Mouse (Mus musculus) 416B (cell line): ENCODE results near the gene Zbtb22.
A peak's percentile ranks its signal among the peaks of the same experiment; 100 is the strongest.
"Not testable (repeated sequence)": the region's sequence is repeated elsewhere in the genome, so short reads cannot be mapped to it uniquely, and the experiment has no call there.

Experiments
- DNase-seq: peaks from one replicate; pipeline ENCODE4 v3.0.0; 2011; ENCODE audit warnings: low read depth

Gene Zbtb22

DNA sequence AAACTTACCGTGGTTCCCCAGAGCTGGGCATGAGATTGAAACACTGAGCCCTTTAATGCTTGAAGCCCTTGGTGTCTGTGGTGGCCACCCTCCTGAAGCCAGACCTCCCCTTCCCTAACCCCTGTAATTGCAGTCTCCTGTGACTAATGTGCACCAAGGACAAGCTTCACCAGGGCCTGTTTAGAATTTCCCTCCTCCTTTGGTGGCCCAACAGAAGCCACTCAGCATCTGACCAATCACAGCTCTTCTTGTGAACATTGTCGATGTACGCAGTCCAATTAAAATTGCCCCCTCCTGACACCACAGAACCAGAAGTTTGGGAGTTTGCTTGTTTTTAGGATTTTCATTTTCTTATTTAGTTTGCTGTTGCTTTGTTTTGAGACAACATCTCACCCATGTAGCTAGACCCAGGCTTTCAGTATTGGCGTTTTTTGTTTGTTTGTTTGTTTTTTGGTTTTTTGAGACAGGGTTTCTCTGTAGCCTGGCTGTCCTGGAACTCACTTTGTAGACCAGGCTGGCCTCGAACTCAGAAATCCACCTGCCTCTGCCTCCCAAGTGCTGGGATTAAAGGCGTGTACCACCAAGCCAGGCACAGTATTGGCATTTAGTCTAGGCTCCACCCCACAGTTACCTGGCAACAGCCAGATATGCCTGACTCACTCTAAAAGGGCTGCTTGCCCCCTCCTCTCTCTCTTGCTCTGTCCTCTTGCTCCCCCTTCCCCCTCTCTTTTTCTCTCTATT is 11.6 kb upstream of the Zbtb22 start:
- peak; percentile 71 for DNase-seq

DNA sequence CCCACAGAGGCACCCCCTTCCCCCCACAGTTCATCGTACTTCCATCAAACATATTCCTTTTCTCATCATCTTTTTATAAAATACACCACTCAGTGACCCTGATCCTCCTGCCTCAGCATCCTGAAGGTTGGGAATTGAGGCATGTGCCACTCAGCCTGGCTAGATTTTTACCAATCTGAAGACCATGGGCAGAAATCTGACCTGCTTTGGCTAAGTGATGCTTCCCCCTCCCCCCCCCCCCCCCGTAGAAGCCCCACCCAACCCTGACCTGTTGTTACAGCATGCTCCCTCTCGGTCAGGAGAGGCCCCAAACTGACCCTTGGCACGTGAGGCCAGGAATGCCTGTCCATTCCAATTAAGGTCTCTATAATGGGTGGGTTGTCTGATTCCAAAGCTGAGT is 10.9 kb upstream of the Zbtb22 start, which contains the start of gene Platr17:
Platr17 (plus strand) TSS at position 301 of the 400 bp plus-strand sequence.
- DNase-seq = not testable (repeated sequence)

DNA sequence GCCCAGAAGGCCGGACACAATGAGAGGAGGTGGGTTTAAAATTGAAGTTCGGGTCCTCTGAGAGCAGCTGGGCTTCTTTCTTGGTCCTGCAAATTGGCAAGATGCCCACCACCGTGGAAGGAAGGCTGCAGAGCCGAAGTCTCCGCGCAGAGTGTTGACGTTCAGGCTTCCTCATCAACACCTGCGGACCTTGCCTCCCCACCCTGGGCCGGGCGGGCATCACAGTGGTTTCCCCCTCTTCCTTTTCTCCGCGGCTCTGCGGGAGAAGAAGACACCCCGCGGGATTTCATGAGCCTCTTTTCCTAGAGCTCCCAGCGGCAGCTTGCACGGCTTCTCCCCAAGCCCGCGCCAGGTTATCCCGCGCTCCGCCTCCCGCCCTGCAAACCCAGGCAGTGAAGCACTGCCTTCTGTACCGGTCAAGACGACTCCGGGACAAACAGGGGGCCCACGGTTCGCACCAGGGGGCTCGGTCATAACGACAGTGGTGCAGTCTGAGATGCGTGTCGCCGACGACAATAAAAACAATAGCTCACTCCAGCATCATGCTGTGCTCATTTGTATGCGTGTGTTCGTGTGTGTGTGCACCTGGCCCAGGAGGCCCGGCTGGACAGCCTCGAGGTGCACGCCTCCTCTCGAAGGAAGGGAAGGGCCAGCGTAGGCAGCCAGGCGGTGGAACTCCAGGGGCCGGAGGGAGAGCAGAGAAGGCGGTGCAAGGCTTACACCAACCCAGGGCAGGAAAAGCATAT is 7.2 kb upstream of the Zbtb22 start:
- peak; percentile 56 for DNase-seq

DNA sequence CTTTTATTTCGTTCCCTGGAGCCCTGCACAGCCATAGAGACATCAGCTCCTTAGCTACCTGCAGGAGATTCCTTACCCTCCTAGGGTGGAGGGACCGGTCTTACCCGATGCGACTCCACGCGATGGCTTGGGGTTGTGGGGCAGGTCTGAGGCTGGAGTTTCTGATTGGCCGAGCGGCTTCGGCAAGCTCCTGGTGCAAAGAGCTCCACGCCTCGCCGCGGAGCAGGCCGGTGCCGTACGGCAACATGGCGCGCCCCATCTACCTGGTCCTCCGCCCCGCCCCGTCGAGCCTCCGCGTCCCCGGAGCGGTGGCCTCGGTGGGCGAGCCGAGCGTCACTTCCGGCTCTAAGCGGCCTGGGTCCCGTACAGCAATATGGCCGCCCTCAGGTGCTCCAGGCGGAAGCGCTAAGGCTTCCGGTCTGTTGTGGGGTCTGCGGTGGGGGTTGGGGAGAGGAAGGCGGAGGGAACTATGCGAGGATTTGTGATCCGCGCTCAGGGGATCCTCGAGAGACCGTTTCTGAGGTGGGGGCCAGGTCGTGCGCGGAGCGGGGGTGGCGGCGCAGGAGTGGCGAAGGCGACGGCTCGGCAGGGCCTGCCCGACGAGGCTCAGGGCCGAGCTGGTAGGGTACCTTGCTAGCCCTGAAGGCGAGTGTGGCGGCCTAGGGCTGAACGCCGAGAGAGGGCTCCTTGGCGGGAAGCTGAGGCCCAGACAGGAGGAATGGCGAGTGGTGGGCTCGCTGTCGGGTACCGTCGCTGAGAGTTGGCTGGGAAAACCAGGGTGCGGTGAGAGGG is 6.4 kb upstream of the Zbtb22 start, which contains the start of gene Daxx:
Daxx (plus strand) TSS at position 338 of the 792 bp plus-strand sequence.
- peak; percentile 99 for DNase-seq

DNA sequence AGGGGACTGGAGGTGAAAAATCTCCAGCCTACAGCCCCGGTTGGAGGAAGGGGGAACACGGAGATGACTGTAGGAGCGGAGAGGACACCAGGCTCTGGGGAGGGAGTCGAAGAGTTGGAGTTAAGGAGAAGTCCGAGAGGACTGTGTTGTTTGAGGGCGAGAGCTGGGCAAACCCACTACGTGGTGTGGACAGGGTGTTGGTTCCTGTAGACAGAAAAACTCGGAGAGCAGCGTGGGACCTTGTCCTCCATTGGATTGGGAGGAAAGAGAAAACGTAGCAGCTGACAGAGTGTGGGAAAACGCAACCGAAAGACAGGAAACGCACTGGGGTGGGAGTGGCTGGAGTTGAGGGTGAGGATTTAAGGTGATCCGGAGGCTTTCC is 5.8 kb upstream of the Zbtb22 start:
- DNase-seq = peak; percentile 80

DNA sequence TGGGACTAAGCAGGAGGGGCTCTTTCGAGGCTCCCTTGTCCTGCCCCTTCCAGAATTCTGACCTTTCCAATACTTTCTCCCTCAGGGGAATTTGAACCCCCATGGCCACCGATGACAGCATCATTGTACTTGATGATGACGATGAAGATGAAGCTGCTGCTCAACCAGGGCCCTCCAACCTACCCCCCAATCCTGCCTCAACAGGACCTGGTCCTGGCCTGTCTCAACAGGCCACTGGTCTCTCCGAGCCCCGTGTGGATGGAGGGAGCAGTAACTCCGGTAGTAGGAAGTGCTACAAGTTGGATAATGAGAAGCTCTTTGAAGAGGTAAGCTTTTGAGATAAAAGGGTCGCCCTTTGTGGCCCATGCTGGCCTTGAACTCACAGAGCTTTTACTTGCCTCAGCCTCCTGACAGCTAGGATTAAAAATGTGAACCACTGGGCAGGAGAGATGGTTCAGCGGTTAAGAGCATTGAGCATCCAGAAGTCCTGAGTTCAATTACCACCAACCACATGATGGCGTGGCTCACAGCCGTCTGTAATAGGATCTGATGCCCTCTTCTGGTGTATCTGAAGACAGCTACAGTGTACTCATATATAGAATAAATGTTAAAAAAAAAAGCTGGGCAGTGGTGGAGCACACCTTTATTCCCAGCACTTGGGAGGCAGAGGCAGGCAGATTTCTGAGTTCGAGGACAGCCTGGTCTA is 5.2 kb upstream of the Zbtb22 start:
- peak; percentile 66 for DNase-seq

DNA sequence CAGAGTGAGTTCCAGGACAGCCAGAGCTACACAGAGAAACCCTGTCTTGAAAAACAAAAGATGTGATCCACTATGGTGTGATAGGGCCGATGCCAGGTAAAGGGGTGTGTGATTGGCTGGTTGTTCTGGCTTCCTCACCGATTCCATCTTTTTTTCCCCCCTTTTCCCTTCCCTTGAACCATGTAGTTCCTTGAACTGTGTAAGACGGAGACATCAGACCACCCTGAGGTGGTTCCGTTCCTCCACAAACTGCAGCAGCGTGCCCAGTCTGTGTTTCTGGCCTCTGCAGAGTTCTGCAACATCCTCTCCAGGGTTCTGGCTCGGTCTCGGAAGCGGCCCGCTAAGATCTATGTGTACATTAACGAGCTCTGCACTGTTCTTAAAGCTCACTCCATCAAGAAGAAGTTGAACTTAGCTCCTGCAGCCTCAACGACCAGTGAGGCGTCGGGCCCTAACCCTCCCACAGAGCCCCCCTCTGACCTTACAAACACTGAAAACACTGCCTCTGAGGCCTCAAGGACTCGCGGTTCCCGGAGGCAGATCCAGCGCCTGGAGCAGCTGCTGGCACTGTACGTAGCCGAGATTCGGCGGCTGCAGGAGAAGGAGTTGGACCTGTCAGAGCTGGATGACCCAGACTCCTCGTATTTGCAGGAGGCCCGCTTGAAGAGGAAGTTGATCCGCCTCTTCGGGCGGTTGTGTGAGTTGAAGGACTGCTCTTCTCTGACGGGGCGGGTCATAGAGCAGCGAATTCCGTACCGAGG is 4.5 kb upstream of the Zbtb22 start:
- DNase-seq = no peak

DNA sequence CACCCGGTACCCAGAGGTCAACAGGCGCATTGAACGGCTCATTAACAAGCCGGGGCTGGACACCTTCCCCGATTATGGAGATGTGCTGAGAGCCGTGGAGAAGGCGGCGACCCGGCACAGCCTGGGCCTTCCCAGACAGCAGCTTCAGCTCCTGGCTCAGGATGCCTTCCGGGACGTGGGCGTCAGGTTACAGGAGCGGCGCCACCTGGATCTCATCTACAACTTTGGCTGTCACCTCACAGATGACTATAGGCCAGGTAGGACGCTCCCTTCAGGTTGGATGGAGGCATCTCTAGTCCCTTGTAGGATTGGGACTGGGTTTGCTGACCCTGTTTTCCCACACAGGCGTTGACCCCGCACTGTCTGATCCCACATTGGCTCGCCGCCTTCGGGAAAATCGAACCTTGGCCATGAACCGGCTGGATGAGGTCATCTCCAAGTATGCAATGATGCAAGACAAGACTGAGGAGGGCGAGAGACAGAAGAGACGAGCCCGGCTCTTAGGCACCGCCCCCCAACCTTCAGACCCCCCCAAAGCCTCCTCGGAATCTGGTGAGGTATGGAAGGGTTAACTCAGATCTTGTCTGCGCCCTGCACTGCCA is 3.8 kb upstream of the Zbtb22 start:
- DNase-seq = no peak

DNA sequence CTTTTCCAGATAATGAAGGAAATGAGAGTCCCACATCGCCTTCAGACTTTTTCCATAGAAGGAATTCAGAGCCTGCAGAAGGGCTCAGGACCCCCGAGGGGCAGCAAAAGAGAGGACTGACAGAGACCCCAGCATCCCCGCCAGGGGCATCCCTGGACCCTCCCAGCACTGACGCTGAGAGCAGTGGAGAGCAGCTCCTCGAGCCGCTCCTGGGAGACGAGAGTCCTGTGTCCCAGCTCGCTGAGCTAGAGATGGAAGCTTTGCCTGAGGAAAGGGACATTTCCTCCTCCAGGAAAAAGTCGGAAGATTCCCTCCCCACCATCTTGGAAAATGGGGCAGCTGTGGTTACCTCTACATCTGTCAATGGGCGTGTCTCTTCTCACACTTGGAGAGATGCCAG is 2.4 kb upstream of the Zbtb22 start:
- DNase-seq = no peak

DNA sequence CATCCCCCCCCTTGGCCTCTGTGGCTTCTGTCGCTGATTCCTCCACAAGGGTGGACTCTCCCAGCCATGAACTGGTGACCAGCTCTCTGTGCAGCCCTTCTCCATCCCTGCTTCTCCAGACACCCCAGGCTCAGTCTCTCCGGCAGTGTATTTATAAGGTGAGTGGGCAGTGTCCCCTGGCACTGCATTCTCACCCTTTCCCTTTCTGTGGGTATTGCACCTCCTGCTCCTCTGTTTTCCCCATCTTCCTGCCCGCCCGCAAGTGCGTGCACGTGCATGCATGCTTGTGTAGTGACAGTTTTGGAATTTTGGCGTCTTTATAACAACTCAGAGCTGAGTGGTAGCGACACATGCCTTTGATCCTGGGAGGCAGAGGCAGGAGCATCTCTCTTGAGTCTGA is 1.8 kb upstream of the Zbtb22 start:
- DNase-seq = no peak

DNA sequence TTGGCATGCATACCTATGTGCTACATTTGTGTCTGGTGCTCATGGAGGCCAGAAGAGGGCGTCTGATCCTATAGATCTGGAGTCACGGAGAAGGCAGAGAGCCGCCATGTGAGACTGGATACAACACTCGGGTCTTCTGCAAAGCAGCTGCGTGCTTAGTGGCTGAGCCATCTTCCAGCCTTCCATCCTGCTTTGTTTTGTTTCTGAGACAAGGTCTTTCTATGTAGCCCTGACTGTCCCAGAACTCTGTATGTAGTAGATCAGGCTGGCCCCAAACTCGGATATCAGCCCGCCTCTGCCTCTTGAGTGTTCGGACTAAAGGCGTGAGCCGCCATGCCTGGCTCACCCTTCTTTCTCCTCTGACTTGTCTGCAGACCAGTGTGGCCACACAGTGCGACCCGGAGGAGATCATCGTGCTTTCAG is 724 bp upstream of the Zbtb22 start:
- DNase-seq = peak; percentile 59

DNA sequence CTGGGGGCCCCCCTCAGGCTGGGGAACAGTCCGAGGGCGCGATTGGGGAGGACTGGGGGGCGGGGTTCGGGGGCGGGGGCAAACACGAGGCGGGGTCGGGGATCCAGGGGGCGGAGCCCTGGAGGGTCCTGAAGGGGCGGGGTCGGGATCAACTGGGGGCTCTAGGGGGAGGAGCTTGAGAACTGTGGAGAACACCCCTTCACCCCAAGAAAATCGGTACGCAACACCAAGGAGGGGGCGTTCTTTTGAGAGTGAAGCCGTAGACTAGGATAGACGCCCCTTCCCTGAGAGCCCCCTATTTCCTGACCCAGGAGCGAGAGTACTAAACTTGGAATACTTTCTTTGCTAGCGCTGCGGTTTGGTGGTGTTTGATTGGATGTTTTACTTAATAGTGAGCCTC is 590 bp downstream of the Zbtb22 start:
- DNase-seq = no peak

DNA sequence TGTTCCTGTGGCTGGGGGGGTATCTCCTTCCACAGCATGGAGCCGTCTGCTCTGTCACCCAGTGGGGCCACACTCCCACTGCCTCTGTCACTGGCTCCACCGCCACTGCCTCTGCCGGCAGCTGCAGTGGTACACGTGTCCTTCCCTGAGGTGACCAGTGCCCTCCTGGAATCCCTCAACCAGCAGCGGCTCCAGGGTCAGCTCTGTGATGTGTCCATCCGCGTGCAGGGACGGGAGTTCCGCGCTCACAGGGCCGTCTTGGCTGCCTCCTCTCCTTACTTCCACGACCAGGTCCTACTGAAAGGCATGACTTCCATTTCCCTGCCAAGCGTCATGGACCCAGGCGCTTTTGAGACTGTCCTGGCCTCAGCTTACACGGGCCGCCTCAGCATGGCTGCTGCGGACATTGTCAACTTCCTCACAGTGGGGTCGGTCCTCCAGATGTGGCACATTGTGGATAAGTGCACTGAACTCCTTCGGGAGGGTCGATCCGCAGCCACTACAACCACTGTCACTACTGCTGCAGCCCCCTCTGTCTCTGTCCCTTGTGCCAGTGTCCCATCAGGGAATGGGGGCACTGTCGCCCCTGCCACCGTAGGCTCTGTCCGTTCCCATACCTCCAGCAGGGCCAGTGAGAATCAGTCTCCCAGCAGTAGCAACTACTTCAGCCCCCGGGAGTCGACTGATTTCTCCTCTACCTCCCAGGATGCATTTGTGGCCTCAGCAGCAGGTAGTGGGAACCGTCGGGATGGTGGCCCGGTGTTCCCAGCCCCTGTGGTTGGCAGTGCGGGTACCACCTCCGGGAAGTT is 1.3 kb downstream of the Zbtb22 start:
- no peak for DNase-seq

DNA sequence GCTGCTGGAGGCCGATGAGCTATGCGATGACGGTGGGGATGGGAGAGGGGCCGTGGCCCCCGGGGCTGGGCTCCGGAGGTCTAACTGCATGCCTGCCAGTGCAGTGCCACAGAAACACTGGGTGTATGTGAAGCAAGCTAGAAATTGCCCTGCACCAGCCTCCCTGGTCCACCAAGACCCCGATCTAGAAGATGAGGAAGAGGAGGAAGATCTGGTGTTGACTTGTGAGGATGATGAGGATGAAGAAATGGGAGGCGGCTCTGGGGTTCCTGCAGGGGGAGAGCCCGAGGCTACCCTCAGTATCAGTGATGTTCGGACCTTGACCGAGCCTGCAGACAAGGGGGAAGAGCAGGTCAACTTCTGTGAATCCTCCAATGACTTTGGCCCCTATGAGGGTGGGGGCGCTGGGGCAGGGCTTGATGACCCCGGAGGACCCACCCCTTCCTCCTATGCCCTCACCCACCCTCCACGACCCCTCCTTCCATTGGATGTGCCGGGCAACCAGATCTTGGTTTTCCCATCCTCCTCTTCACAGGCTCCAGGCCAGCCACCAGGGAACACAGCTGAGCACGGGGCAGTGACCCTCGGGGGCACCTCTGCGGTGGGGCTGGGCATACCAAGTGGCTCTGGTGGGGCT is 2.1 kb downstream of the Zbtb22 start:
- no peak for DNase-seq

DNA sequence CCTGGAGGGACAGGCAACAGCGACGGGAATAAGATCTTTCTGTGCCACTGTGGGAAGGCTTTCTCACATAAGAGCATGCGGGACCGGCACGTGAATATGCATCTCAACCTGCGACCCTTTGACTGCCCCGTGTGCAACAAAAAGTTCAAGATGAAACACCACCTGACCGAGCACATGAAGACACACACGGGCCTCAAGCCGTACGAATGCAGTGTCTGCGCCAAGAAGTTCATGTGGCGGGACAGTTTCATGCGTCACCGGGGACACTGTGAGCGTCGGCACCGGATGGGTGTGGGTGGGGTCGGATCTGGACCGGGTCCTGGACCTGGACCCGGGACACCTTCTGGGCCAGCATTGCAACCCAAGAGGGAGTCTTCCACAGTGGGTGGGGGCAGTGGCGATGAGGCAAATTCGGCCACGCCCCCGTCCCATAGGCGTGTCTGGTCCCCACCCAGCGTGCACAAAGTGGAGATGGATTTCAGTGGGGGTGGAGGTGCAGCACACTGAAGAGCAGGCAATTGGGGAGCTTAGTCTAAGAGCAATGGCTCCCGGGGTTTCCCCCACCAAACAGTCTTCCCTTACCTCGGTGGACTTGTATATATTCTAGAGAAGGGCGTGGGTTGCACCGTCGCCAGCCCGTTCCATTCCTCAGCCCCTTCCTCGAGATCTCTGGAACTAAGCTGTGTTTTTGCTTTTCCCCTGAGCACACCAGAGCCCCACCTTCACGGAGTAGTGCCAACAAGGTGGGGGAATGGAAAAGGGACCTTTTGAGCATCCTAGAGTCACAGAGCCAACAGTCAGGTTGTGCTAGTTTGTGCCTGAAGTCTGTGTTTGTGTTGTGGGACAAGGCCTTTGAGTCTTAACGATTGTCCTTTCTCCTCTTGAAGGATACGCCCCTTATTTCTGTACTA is 2.8 kb downstream of the Zbtb22 start:
- DNase-seq = no peak

DNA sequence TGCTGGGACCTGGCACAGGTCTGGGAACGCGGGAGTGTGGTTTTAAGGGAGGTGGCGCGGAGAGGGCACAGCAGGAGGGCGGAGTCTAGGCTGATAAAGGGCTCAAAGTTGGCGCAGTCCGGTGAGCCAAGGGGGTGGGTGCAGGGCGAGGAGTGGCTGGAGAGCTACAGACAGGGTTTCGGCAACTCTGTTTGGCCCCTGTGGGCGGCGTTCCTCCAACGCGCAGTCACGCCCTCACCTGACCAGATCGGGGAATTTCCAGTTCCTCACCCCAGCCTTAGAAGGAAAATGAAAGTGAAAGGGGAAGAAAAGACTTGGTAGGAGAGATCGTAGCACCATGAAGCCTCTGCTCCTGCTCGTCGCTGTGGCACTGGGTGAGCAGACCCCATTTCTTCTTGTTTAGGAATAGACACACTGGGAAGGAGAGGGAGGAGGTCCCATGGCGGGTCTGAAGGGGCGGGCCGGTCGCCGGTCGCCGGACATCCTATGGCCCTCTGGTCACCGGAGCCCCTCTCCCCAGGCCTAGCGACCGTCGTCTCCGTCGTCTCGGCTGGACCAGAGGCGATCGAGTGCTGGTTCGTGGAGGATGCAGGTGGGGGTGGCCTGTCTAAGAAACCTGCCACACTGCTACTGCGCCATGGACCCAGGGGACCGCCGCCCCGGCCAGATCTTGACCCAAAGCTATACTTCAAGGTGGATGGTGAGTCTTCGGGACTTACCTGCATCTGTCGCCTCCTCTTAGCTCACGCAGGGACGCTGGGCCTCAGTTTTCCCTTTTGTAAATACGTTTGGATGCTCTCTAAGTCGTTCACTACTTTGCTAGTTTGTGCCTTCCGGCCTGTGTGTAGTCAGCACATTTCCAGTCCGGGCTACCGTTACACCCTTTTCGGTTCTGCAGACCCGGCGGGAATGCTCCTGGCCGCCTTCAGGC is 3.9 kb downstream of the Zbtb22 start:
- peak; percentile 96 for DNase-seq
